Mouse (Mus musculus): ENCODE measurements around the gene Oat.

Gene Oat

DNA sequence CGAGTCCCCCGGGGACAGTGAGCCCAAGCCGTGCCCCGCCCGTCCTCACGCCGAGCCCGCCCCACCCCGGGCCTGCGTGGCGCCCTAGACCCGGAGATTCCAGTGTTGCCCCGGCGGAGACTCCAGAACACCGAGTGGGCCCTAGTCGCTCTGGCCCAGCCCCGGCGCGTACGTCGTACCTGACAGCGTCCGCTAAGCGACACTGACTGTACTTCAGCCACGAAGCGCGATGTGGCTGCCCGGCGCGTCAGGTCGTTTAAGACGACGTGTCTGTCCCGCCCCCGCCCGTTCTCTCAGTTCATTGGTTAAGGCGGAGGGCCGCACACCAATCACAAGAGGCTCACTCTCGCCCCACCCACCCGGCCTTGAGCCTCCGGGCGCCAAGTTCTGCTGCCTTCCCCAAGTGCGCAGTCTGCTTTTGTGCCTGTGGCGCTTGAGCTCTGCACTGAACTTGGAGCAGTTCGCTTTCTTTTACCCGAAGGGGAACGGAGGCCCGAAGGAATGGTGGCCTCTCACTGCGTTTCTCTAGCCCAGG, at the start of gene Oat:
Oat (minus strand) TSS at position 283 of the 535 bp plus-strand sequence.
- peak; percentile 92 to 93 for DNase-seq (ENCODE audit: low spot score in 2 of 2)

GRCm38 (mm10) chr7:132624161-132624560, 48.0 kb upstream of the Oat start:
- DNase-seq (ENCODE audit: low spot score in 2 of 2): no peak

- no peak for DNase-seq (ENCODE audit: low spot score in 2 of 2)
Measured at GRCm38 (mm10) chr7:132619975-132620918, 44.0 kb upstream of the Oat start.

- no peak for DNase-seq (ENCODE audit: low spot score in 2 of 2)
Measured at GRCm38 (mm10) chr7:132619549-132619948, 43.4 kb upstream of the Oat start.

DNA sequence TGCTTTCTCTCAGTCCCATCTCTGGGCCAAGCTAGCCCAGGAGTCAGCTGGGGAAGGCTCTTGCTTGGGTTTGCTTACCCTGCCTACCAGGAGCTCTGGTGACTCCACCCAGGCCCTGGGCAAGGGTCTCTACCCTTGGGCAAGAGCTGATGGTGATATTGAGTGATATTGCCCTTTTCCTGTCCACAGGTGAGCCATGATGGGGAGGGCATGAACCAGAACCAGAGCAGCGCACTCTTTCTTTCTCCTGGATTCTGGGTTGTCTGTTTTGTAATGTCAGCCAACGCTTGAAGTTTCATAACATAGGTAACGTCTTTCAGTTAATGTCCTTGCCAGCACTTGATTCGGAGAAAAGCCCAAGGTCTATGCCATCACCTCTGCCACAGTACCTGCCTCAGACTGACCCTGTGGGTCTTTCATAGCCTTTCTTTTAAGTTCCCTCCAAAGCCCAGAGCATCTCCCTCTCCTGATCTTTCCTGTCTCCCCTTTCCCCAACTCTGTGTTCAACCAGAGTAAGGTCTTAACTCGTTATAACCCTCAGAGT, 40.9 kb upstream of the Oat start:
- DNase-seq (ENCODE audit: low spot score in 2 of 2): no peak

DNA sequence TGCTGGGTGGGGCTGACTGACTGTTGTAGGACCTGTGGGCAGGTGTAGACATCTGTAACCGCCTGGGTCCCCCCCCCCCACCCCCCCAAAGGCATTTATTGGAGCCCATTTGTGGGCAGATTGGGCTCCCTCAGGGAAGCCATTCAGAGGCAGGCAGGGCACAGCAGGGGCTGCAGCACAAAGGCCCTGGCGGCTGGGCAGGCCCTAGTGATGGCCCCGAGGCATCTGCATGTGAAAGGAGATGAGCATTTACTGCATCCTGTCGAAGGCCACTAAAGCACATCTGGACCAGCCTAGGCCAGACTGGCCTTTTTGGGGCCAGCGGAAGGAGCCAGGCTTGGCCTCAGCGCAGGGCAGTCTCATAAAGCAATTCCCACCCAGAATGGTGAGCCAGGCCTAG, 40.2 kb upstream of the Oat start:
- DNase-seq (ENCODE audit: low spot score in 2 of 2): no peak

DNA sequence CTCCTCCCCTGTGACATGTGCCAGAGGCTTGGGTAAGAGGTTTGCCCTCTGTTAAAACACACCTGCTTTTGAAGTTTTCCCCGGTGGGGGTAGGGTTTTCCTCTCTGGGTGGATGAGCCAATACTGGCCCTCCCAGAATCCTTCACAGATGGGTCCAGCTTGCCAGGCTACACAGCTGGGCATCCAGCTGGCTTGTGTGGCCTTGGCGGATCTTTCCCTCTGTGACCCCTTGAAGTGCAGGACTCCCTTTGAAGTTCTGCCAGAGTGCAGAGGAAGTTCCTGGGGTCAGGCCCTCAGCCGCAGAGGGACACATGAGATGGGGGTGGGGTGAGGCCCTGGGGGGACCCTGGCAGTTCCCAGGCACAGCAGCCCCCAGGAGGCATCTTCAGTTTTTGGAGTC, 39.1 kb upstream of the Oat start:
- no peak for DNase-seq (ENCODE audit: low spot score in 2 of 2)

DNA sequence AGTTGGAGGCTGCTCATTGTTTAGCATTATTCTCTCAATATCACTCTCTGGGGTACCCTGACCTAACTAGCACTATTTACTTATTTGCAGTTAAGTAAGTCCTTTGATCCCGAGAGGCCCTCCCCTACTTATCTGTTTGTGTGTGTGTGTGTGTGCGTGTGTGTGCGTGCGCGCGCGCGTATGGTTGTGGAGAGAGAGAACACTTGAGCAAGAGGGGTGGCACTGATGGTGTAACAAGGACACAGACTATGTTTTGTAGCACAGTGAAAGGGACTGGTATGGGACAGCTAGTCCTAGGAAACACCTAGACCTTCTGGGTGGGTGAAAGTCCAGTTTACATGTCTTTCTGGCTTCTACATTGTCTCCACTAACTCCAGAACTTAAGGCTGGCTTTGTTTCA, 35.3 kb upstream of the Oat start:
- DNase-seq (ENCODE audit: low spot score in 2 of 2): no peak

DNA sequence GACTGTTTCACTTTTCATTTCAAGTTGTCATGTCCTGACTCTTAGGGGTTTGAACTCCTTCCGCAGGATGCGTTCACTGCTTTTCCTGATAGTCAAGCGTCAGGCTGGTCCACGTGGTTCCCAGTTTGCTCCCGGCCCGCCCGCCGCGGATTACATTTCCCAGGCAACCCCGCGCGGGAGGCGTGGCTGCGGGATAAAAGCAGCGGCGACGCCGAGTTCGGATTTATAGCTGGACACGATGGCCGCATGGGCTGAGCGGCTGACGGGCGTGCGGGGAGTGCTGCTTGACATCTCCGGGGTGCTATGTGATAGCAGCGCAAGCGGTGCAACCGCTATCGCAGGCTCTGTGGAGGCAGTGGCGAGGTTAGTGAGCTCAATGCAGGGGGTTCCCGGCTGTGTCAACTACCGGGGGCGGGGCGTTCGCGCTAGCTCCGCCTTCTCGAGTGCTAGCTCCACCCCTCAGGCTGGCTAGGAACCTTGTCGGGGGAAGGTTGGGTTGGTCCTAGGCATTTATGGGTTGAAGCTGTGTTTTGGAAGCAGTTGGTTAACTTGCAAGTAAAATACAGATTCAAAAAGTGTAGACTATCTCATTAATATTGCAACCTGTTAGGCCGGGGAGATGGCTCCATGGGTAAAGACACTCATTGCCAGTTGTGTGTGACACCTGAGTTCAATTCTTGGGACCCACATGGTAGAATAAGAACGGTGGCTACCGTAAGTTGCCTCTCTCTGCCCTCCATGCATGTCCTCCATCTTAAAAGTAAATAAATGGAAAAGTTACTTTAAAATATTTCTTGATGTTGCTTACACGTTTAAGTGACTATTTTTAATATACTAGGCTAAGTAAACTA, 34.5 kb upstream of the Oat start, which contains the start of gene Lhpp:
Lhpp (plus strand) TSS at position 171 of the 851 bp plus-strand sequence.
- peak; percentile 59 to 82 for DNase-seq (ENCODE audit: low spot score in 2 of 2)

GRCm38 (mm10) chr7:132608316-132609020, 32.3 kb upstream of the Oat start:
- DNase-seq (ENCODE audit: low spot score in 2 of 2): no peak

GRCm38 (mm10) chr7:132605689-132606088, 29.5 kb upstream of the Oat start:
- DNase-seq (ENCODE audit: low spot score in 2 of 2): no peak

- no peak for DNase-seq (ENCODE audit: low spot score in 2 of 2)
Measured at GRCm38 (mm10) chr7:132604720-132605119, 28.5 kb upstream of the Oat start.

- DNase-seq (ENCODE audit: low spot score in 2 of 2): no peak
Measured at GRCm38 (mm10) chr7:132600926-132601325, 24.7 kb upstream of the Oat start.

DNA sequence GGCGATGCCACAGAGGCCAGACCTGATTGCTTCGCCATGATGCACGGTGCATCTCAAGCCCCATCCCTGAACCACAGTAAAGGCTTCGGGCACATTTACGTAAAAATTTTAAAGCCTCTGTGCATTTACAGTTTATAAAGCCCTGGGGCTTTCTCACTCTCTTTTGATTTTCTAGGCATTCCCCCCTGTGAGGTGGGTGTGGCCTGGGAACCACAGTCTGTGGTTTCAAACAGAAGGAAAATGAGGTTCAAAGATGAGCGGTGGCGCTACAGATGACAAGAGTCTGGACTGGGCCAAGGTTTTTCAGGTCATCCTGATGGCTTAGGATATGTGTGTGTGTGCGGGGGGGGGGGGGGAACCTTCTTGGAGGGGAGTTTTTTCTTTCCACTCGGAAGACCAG, 23.8 kb upstream of the Oat start:
- no peak for DNase-seq (ENCODE audit: low spot score in 2 of 2)

DNA sequence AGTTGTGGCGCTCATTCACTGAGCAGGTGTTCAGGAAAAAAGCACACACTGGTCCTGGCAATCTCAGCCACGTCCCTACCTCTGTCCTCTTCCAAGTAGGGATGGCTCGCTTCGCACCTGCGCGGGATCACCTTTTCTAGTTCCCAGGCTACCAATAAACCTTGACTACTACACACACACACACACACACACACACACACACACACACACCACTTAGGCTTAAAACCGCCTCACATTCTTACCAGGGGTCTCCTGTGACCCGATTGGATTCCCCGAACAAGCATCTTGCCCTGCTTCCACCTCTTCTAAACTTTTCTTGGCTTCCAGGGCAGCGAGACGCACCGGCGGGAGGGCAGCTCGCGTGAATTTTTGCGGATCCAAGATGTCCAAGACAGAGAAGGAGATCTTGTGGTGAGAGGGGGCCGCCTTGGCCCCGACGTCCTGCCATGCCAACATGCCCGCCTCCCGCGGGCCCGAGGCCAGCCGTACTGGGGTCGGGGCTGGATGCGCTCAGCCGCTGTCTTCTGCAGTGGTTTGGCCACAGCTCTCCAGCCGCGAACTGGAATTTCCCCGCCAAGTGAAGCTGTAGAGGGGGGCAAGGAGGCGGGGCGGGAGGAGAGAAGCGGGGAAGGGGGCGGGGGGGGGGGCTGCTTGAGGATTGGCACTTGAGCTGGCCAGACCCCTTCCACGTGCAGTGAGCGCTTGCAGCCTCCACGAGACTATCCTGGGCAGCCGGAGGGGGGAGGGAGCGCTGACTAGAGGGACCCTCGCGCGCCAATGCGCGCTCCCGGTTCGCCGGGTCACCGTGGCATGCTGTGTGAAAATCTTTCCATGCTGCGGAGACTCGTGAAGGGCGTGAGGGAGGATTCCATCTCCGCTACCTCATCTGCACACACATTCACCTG, 23.1 kb upstream of the Oat start, which contains the start of gene Nkx1-2:
Nkx1-2 (minus strand) TSS at position 567 of the 905 bp plus-strand sequence.
- DNase-seq (ENCODE audit: low spot score in 2 of 2): no peak

- peak in 1 of 2 experiments; percentile 24 for DNase-seq (ENCODE audit: low spot score in 2 of 2)
Measured at GRCm38 (mm10) chr7:132597251-132598041, 21.2 kb upstream of the Oat start.

DNA sequence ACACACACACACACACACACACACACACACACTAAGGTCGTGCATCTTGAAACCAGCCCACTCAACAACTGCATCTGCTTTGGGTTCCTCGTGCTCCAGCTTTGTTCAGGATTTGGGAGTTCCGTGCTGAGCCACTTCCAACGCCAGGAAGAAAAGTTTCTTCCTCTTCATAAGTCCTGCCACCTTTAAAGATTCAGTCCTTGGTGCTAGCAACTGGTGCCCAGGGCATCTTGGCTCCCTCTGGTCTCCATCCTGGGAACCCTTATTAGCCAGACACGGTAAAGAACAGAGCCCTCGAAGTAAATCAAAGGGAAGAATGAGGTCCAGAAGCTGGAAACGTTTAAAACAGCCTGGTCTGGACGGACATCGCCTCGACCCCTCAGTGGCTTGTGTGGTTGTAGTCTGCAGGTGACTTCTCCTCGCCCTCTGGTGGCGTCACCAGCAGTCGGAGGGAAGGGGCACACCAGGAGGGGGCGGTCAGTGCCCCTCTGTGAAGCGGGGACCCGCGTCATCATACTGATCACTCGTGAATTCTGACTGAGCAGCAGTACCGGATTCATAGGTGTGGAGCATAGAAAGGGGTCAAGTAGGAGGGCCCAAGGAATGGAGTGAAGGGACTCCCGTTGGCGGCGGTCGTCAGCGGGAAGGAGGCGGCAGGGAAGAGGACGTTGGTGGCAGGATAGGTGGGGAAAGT, 20.5 kb upstream of the Oat start:
- no peak for DNase-seq (ENCODE audit: low spot score in 2 of 2)

- no peak for DNase-seq (ENCODE audit: low spot score in 2 of 2)
Measured at GRCm38 (mm10) chr7:132595787-132596186, 19.6 kb upstream of the Oat start.

DNA sequence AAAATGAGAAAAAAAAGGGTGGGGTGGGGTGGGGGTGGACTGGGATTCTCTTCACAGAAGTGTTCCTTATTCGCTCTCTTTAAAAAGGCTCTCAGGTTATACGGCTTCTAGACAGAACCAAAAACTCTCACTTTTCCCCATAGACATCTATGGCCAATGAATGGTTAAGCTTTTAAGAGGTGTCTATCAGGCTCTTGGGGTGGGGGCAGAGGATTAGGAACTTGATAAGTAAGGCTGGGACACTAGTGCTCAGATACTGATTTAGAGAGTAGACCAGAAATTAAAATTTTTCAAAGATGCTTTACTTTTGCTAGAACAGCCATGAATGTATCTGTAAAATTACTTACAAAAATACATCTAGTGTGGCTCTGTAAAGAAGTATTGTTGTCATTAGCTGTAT, 18.1 kb upstream of the Oat start:
- no peak for DNase-seq (ENCODE audit: low spot score in 2 of 2)
